Mouse (Mus musculus) adrenal gland (tissue): ENCODE data around the gene Slc24a1.

Experiments
- microRNA-seq, 2 experiments: library from miRNA; unstranded; fragments of <30 nt; microRNA quantifications; one replicate each; pipeline ENCODE4; 2019

The Slc24a1 gene

Small RNA genes lying within 50 kb of the gene (microRNA-seq; reads per million reads assigned to microRNA genes)
- 0 reads per million in 2 experiments for gene Gm25640
